Mouse (Mus musculus): ENCODE measurements around the gene Krt4. TPM values are rescaled to one million over a fixed set of nuclear protein-coding genes. Genes with fewer than 3 reads are reported as not detected.

Gene Krt4
- total RNA-seq, 2 experiments from 2014 or later, result not detected

DNA sequence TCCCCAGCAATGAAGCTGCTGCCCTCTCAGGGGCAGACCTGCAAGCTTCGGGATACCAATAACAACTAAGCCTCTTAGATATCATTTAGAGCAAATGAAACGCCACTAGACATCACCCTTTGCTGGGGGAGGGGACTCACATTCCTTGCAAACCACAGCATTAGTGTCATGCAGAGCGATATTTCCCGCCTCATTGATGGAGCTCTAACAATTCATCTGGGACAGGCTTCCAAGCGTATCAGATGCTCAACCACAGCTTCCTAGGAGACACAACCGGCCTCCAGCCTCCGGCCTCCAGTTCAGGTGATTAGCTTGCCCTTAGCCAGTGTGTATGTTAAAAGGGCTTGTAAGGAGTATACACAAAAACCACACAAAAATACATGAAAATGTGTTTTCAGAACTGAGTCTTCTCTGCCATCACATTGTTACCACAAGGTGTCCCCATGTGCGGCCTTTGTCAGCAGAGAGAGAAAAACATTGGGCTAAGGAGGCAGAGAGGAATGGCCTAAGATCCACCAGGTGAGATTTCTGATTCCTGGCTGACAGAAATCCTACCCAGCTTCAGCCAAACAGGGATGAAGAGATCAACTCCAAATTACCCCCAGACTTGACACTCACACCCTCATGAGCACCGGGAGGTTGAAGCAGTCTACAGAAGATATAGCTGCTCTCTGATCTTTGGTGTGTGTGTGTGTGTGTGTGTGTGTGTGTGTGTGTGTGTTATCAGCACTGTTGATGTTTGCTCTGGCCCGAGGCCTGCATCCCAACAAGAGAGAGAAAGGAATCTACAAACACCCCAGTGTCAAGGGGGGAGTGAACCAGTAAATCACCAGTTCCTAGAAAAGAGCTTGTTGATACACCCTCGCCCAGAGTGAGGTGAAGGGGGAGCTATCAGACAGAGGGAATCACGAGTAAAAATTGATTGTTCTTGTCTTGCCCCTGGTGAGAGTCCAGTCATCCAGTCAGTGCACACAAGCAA is 22.1 kb downstream of the Krt4 start:
- no peak for DNase-seq (ENCODE audit: low spot score)
- intact Hi-C loops (cut with DNase I), result no loop called here

GRCm38 (mm10) chr15:101895216-101895615 is 29.3 kb downstream of the Krt4 start:
- no peak for DNase-seq (ENCODE audit: low spot score)
- intact Hi-C loops (cut with DNase I), result no loop called here

GRCm38 (mm10) chr15:101892820-101893219 is 31.7 kb downstream of the Krt4 start, which contains the start of gene Krt76:
Gene Krt76, minus strand, starts transcription at chr15:101892920.
- intact Hi-C loops (cut with DNase I), result no loop called here
- no peak for DNase-seq (ENCODE audit: low spot score)

DNA sequence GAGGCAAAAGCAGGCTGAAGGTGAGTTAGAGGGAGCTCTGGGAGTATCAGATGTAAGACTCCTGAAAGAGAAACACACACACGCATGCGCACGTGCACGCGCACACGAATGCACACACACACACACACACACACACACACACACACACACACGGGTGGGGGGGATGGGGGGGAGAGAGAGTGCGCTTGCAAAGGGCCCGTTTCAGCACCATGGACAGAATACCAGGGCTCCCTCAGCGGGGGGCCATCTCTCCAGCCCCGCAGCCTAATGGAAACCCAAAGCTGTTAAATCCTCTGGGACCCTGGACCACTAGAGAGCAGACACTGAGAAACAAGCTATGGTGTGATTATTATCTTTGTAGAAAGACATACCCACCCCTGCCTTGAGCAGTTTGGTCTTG is 44.8 kb downstream of the Krt4 start:
- no peak for DNase-seq (ENCODE audit: low spot score)
- intact Hi-C loops (cut with DNase I), result no loop called here

GRCm38 (mm10) chr15:101878041-101878440 is 46.5 kb downstream of the Krt4 start:
- DNase-seq (ENCODE audit: low spot score), result no peak
- intact Hi-C loops (cut with DNase I), result no loop called here

GRCm38 (mm10) chr15:101874383-101874782 is 50.2 kb downstream of the Krt4 start:
- DNase-seq (ENCODE audit: low spot score), result no peak
- intact Hi-C loops (cut with DNase I), result no loop called here

GRCm38 (mm10) chr15:101873231-101873630 is 51.3 kb downstream of the Krt4 start:
- DNase-seq (ENCODE audit: low spot score), result no peak
- intact Hi-C loops (cut with DNase I), result no loop called here

GRCm38 (mm10) chr15:101869431-101869830 is 55.1 kb downstream of the Krt4 start, which contains the start of gene Krt77:
Gene Krt77, minus strand, starts transcription at chr15:101869705.
- no peak for DNase-seq (ENCODE audit: low spot score)
- intact Hi-C loops (cut with DNase I), result loop anchor here (5.0 kb wide), 1 partner anchor 88 kb away; no protein-coding TSS in a partner anchor

Small RNA genes lying within 50 kb of the gene (microRNA-seq; reads per million reads assigned to microRNA genes)
- not detected for gene Gm44356

Other genes with a start within 250 kb of the Krt4 start
- gene Krt6b, start 244.4 kb downstream of the Krt4 start, total RNA-seq (2021), result not detected
- not detected for gene Krt6a, start 230.4 kb downstream of the Krt4 start, total RNA-seq (2021)
- not detected for gene Krt5, start 211.8 kb downstream of the Krt4 start, total RNA-seq (2021)
- not detected for gene Krt71, start 181.6 kb downstream of the Krt4 start, total RNA-seq (2021)
- not detected for gene Krt72, start 138.3 kb downstream of the Krt4 start, total RNA-seq (2021)
- gene Krt73, start 122.4 kb downstream of the Krt4 start, total RNA-seq (2021), result not detected
- gene Krt2, start 106.6 kb downstream of the Krt4 start, total RNA-seq (2021), result not detected
- not detected for gene Krt1, start 73.9 kb downstream of the Krt4 start, total RNA-seq (2021)
- gene Krt77, start 55.0 kb downstream of the Krt4 start, total RNA-seq (2021), result not detected
- gene Krt76, start 31.8 kb downstream of the Krt4 start, total RNA-seq (2021), result not detected
- gene Krt79, start 15.6 kb upstream of the Krt4 start, total RNA-seq (2021), result not detected
- not detected for gene Krt78, start 29.6 kb upstream of the Krt4 start, total RNA-seq (2021)
- gene Krt8, start 79.7 kb upstream of the Krt4 start, total RNA-seq (2021), result 1 to 10 TPM; 2.5 to 2.7 TPM
- gene Krt18, start 103.4 kb upstream of the Krt4 start, total RNA-seq (2021), result 1 to 10 TPM; 3.7 to 4.9 TPM
- 100 to 1,000 TPM; 131 to 144 TPM for gene Eif4b, start 149.0 kb upstream of the Krt4 start, total RNA-seq (2021)
- gene Tns2, start 175.7 kb upstream of the Krt4 start, total RNA-seq (2021), result 100 to 1,000 TPM in 1 of 2 experiments, 10 to 100 TPM in 1; 98.6 to 118 TPM
- 10 to 100 TPM; 13.2 to 15.1 TPM for gene Spryd3, start 211.5 kb upstream of the Krt4 start, total RNA-seq (2021)
- gene Igfbp6, start 219.6 kb upstream of the Krt4 start, total RNA-seq (2021), result 10 to 100 TPM; 38.3 to 43.6 TPM
- under 1 TPM in 1 of 2 experiments, not detected in 1; 0.11 TPM for gene Soat2, start 225.8 kb upstream of the Krt4 start, total RNA-seq (2021)

All from heart, postnatal 25 days (tissue).